Mouse (Mus musculus) neutrophil, adult 83 days (primary cell): ENCODE results near the gene Olfr147. TPM values are rescaled to one million over a fixed set of nuclear protein-coding genes. Genes with fewer than 3 reads are reported as not detected.

Experiments used
- total RNA-seq, 2 experiments: library from RNA; stranded (reverse); gene quantifications; one replicate each; pipeline ENCODE4 v1.2.4; 2023

Olfr147 gene
- not detected for total RNA-seq

GRCm38 (mm10) chr9:38401398-38401797, at the start of gene Olfr147:
Gene Olfr147 (plus strand): TSS chr9:38401698.

GRCm38 (mm10) chr9:38366596-38366995, 34.9 kb upstream of the Olfr147 start, which contains the start of gene Olfr250:
Gene Olfr250 (plus strand): TSS chr9:38366896.

GRCm38 (mm10) chr9:38376786-38377185, 24.7 kb upstream of the Olfr147 start, which contains the start of gene Olfr251:
Gene Olfr251 (plus strand): TSS chr9:38377086.

GRCm38 (mm10) chr9:38429155-38429554, 27.7 kb downstream of the Olfr147 start, which contains the start of gene Olfr901:
Gene Olfr901 (plus strand): TSS chr9:38429455.

GRCm38 (mm10) chr9:38447352-38447751, 45.9 kb downstream of the Olfr147 start, which contains the start of gene Olfr902:
Gene Olfr902 (plus strand): TSS chr9:38447652.

Other genes with a start within 250 kb of the Olfr147 start
- not detected for gene Olfr891, start 220.9 kb upstream of the Olfr147 start, total RNA-seq
- gene Olfr893, start 193.3 kb upstream of the Olfr147 start, total RNA-seq, result not detected
- gene Olfr894, start 183.6 kb upstream of the Olfr147 start, total RNA-seq, result not detected
- not detected for gene Olfr143, start 148.9 kb upstream of the Olfr147 start, total RNA-seq
- not detected for gene Olfr895, start 133.8 kb upstream of the Olfr147 start, total RNA-seq
- not detected for gene Olfr896-ps1, start 110.6 kb upstream of the Olfr147 start, total RNA-seq
- gene Olfr25, start 72.6 kb upstream of the Olfr147 start, total RNA-seq, result not detected
- gene Olfr898, start 53.3 kb upstream of the Olfr147 start, total RNA-seq, result not detected
- not detected for gene Olfr250, start 34.8 kb upstream of the Olfr147 start, total RNA-seq
- gene Olfr251, start 24.6 kb upstream of the Olfr147 start, total RNA-seq, result not detected
- gene Olfr901, start 27.8 kb downstream of the Olfr147 start, total RNA-seq, result not detected
- not detected for gene Olfr902, start 46.0 kb downstream of the Olfr147 start, total RNA-seq
- gene Olfr904, start 61.4 kb downstream of the Olfr147 start, total RNA-seq, result not detected
- not detected for gene Olfr905, start 69.4 kb downstream of the Olfr147 start, total RNA-seq
- not detected for gene Olfr906, start 85.4 kb downstream of the Olfr147 start, total RNA-seq
- not detected for gene Olfr907, start 94.1 kb downstream of the Olfr147 start, total RNA-seq
- gene Olfr911-ps1, start 119.9 kb downstream of the Olfr147 start, total RNA-seq, result not detected
- not detected for gene Olfr910, start 136.2 kb downstream of the Olfr147 start, total RNA-seq
- gene Olfr912, start 178.5 kb downstream of the Olfr147 start, total RNA-seq, result not detected
- gene Olfr913, start 191.1 kb downstream of the Olfr147 start, total RNA-seq, result not detected
- not detected for gene Olfr914, start 203.4 kb downstream of the Olfr147 start, total RNA-seq